Mouse (Mus musculus): ENCODE results near the gene Tbcb.

DNA sequence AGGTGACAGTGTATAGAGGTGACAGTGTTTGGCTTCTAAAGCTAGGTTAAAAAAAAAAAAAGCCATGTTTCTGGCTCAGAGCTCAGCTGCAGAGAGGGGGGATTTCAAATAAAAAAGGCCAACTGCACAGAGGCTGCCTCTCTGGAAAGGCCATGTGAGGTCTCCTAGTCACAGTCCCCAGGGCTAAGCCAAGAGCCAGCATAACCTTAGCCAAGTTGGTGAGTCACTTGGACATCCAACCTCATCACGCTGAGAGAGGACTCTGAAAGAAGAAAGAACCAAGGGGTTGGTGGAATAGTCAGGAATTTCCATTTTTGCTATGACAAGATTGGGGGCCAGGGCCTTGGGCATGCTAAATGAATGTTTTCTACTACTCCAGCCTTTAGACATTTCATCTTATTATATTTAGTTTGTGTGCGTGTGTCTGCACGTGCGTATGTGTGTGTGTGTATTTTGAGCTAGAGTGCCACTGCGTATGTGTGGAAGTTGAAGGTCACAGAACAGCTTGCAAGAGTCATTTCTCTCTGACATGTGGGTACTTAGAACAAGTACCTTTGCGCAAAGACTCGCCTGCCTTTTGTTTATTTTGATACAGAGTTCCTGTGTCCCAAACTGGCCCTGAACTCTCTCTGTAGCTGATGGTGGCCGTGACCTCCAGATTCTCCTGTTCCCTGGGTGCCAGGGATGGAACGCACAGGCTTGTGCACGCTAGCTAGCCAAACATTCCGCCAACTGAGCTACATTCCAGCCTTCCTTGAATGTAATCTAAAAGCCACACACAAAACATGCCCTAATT, 29.0 kb downstream of the Tbcb start:
- TF ChIP-seq POLR2A (IDR thresholded peaks at IDR 0.05; ENCODE audit: insufficient read depth, low read depth, low read length) (peak; percentile 14; the same call in 1 of the 2 replicates), CTCF (IDR thresholded peaks at IDR 0.05) (no peak), EP300 (IDR thresholded peaks at IDR 0.05; ENCODE audit: insufficient read depth, low read depth, low read length) (peak; percentile 73)
